Mouse (Mus musculus) ovary, postnatal 10 days (tissue): Measurements from ENCODE around the gene Rem1.

Experiments used
- DNase-seq: peaks from one replicate; pipeline ENCODE4 v3.0.0; 2022; ENCODE audit warnings: low spot score

Rem1 gene

GRCm38 (mm10) chr2:152626774-152627591 is at the start of gene Rem1:
Gene Rem1, plus strand, starts transcription at chr2:152626951.
- DNase-seq: no peak

GRCm38 (mm10) chr2:152580107-152580506 is 46.6 kb upstream of the Rem1 start, which contains the start of gene Defb19:
Gene Defb19, minus strand, starts transcription at chr2:152580312.
- DNase-seq: no peak

GRCm38 (mm10) chr2:152580612-152581011 is 46.1 kb upstream of the Rem1 start:
- no peak for DNase-seq

- DNase-seq: no peak
Measured at GRCm38 (mm10) chr2:152586926-152587560, 39.7 kb upstream of the Rem1 start.

GRCm38 (mm10) chr2:152588450-152588849 is 38.3 kb upstream of the Rem1 start:
- DNase-seq: no peak

- no peak for DNase-seq
Measured at GRCm38 (mm10) chr2:152589021-152589420, 37.7 kb upstream of the Rem1 start.

- DNase-seq: no peak
Measured at GRCm38 (mm10) chr2:152599299-152599698, 27.5 kb upstream of the Rem1 start, which contains the start of gene Defb45. Gene Defb45, minus strand, starts transcription at chr2:152599399.

GRCm38 (mm10) chr2:152600076-152600475 is 26.7 kb upstream of the Rem1 start:
- DNase-seq: no peak

GRCm38 (mm10) chr2:152601275-152601960 is 25.3 kb upstream of the Rem1 start:
- DNase-seq: no peak

GRCm38 (mm10) chr2:152604057-152604456 is 22.7 kb upstream of the Rem1 start, which contains the start of gene Defb36:
Gene Defb36, plus strand, starts transcription at chr2:152604327.
- no peak for DNase-seq

GRCm38 (mm10) chr2:152607746-152608145 is 19.0 kb upstream of the Rem1 start:
- no peak for DNase-seq

GRCm38 (mm10) chr2:152608719-152609118 is 18.0 kb upstream of the Rem1 start:
- no peak for DNase-seq

- no peak for DNase-seq
Measured at GRCm38 (mm10) chr2:152612193-152612592, 14.6 kb upstream of the Rem1 start.

- DNase-seq: no peak
Measured at GRCm38 (mm10) chr2:152615563-152615962, 11.2 kb upstream of the Rem1 start.

- no peak for DNase-seq
Measured at GRCm38 (mm10) chr2:152616470-152616869, 10.3 kb upstream of the Rem1 start.

- DNase-seq: no peak
Measured at GRCm38 (mm10) chr2:152617374-152617773, 9.4 kb upstream of the Rem1 start.

GRCm38 (mm10) chr2:152620367-152621134 is 6.2 kb upstream of the Rem1 start:
- no peak for DNase-seq

- DNase-seq: no peak
Measured at GRCm38 (mm10) chr2:152622151-152622550, 4.6 kb upstream of the Rem1 start.

- no peak for DNase-seq
Measured at GRCm38 (mm10) chr2:152622953-152623352, 3.8 kb upstream of the Rem1 start, which contains the start of gene Defb25. Gene Defb25, minus strand, starts transcription at chr2:152623053.

- DNase-seq: no peak
Measured at GRCm38 (mm10) chr2:152624566-152624965, 2.2 kb upstream of the Rem1 start.

GRCm38 (mm10) chr2:152625256-152625655 is 1.5 kb upstream of the Rem1 start:
- no peak for DNase-seq

- DNase-seq: no peak
Measured at GRCm38 (mm10) chr2:152628066-152628465, 1.3 kb downstream of the Rem1 start.
